Mouse (Mus musculus) heart, embryonic 14.5 days (tissue): Measurements from ENCODE around the gene Slc39a11. TPM values are rescaled to one million over a fixed set of nuclear protein-coding genes. Genes with fewer than 3 reads are reported as not detected.

ENCODE experiments used
- ATAC-seq: fragments of 200-750 bp; cut with Nextera tagmentation; 2 replicates; pipeline ENCODE4 v1.8.0; 2017; ENCODE audit warnings: low read depth, moderate TSS enrichment; ENCODE audit not compliant: insufficient number of reproducible peaks, insufficient read depth, low FRiP score
- H3K27ac ChIP-seq, 2 experiments: fragments of 200-500 bp in 1 of 2; fragments of 300-500 bp in 1 of 2; sonication (generic) in 1 of 2; replicated peaks in 1 of 2; 2 replicates each; pipeline ENCODE4 v1.5.1; 2012 to 2014; ENCODE audit warnings: low read depth in 2 of 2, low read length in 2 of 2, control low read depth in 1 of 2, mild to moderate bottlenecking in 1 of 2, mixed read lengths in 1 of 2; ENCODE audit not compliant: control insufficient read depth in 1 of 2, insufficient read depth in 1 of 2
- H3K27me3 ChIP-seq: fragments of 300-500 bp; sonication (generic); 2 replicates; pipeline ENCODE4 v1.6.1; 2014; ENCODE audit warnings: mild to moderate bottlenecking, low read length, control low read depth; ENCODE audit not compliant: control insufficient read depth, insufficient read depth
- H3K36me3 ChIP-seq: fragments of 300-500 bp; sonication (generic); 2 replicates; pipeline ENCODE4 v1.6.1; 2014; ENCODE audit warnings: mild to moderate bottlenecking, control low read depth, low read length, mixed read lengths; ENCODE audit not compliant: control insufficient read depth, insufficient read depth
- H3K4me1 ChIP-seq, 2 experiments: fragments of 200-500 bp in 1 of 2; fragments of 300-500 bp in 1 of 2; sonication (generic) in 1 of 2; 2 replicates each; pipeline ENCODE4 v1.6.1; 2012 to 2014; ENCODE audit warnings: low read length in 2 of 2, control low read depth in 1 of 2, mixed read lengths in 1 of 2; ENCODE audit not compliant: control insufficient read depth in 2 of 2, insufficient read depth in 2 of 2
- H3K4me2 ChIP-seq: fragments of 300-500 bp; sonication (generic); 2 replicates; pipeline ENCODE4 v1.6.1; 2014; ENCODE audit warnings: mild to moderate bottlenecking, low read length
- H3K4me3 ChIP-seq, 2 experiments: fragments of 200-500 bp in 1 of 2; fragments of 300-500 bp in 1 of 2; sonication (generic) in 1 of 2; 2 replicates each; pipeline ENCODE4 v1.5.1; 2012 to 2014; ENCODE audit warnings: low read length in 2 of 2, mild to moderate bottlenecking in 2 of 2, control low read depth in 1 of 2, low read depth in 1 of 2, moderate library complexity in 1 of 2; ENCODE audit not compliant: control insufficient read depth in 1 of 2, insufficient read depth in 1 of 2
- H3K9ac ChIP-seq: fragments of 300-500 bp; sonication (generic); 2 replicates; pipeline ENCODE4 v1.6.1; 2014; ENCODE audit warnings: mild to moderate bottlenecking, low read length
- H3K9me3 ChIP-seq: fragments of 300-500 bp; sonication (generic); 2 replicates; pipeline ENCODE4 v1.6.1; 2016; ENCODE audit warnings: low read length, control low read depth; ENCODE audit not compliant: control insufficient read depth
- WGBS: fragments of 180-500 bp; shearing (Covaris S2); extraction: QIAGEN DNeasy Blood & Tissue Kit; methylation state at CpG from one replicate; pipeline ENCODE4 v1.1.7; 2014; 5-methylcytosine and 5-hydroxymethylcytosine counted together
- polyA plus RNA-seq: library from polyadenylated mRNA; unstranded; fragments of >200 nt; fragmentation: Nextera tagmentation; extraction: Ambion mirVana; gene quantifications from 2 replicates; pipeline ENCODE4 v1.2.1, GENCODE M21; 2014

The Slc39a11 gene
- polyA plus RNA-seq, 1 experiment from 2014 or later, result 13.6 TPM

- no peak overlapping the region for H3K4me3 ChIP-seq
- H3K9ac ChIP-seq, result no peak overlapping the region
- ATAC-seq, result no peak
- H3K36me3 ChIP-seq, result no peaks in the 10 kb centered on the region
- no peaks in the 10 kb centered on the region; the same call in 1 of the 2 replicates for H3K27me3 ChIP-seq
- H3K4me1 ChIP-seq, result peaks cover 0 to 3% of the 10 kb centered on the region in 2 experiments; a peak in 1 of 4 replicates
- no peak overlapping the region for H3K27ac ChIP-seq
- H3K9me3 ChIP-seq, result no peaks in the 10 kb centered on the region
- WGBS, result 83% methylated on average over 12 of the region's 12 CpGs
- no peak overlapping the region for H3K4me2 ChIP-seq
These were observed 144.2 kb downstream of the Slc39a11 start for GRCm38 (mm10) chr11:113505551-113506160.

- Histone ChIP-seq H3K27ac (no peak overlapping the region), H3K4me1 (peaks cover 0 to 3% of the 10 kb centered on the region in 2 experiments; a peak in 1 of 4 replicates), H3K9me3 (no peaks in the 10 kb centered on the region), H3K4me3 (no peak overlapping the region), H3K27me3 (no peaks in the 10 kb centered on the region; the same call in 1 of the 2 replicates), H3K9ac (no peak overlapping the region), H3K4me2 (no peak overlapping the region), H3K36me3 (no peaks in the 10 kb centered on the region)
- 61% methylated on average over 11 of the region's 11 CpGs for WGBS
- ATAC-seq, result no peak
These were observed 145.3 kb downstream of the Slc39a11 start for GRCm38 (mm10) chr11:113504459-113505062.

GRCm38 (mm10) chr11:113502968-113503367 lies 146.9 kb downstream of the Slc39a11 start:
- Histone ChIP-seq H3K4me2 (no peak overlapping the region), H3K4me1 (no peaks in the 10 kb centered on the region; a peak in 1 of 4 replicates), H3K27me3 (no peaks in the 10 kb centered on the region; the same call in 1 of the 2 replicates), H3K9me3 (no peaks in the 10 kb centered on the region), H3K36me3 (no peaks in the 10 kb centered on the region), H3K9ac (no peak overlapping the region), H3K4me3 (no peak overlapping the region), H3K27ac (no peak overlapping the region)
- 64% methylated on average over 6 of the region's 6 CpGs for WGBS
- ATAC-seq, result no peak

GRCm38 (mm10) chr11:113500631-113501305 lies 149.1 kb downstream of the Slc39a11 start:
- Histone ChIP-seq H3K27ac (no peak overlapping the region), H3K9ac (no peak overlapping the region), H3K27me3 (no peaks in the 10 kb centered on the region; the same call in 1 of the 2 replicates), H3K4me3 (no peak overlapping the region), H3K4me1 (no peaks in the 10 kb centered on the region; a peak in 1 of 4 replicates), H3K9me3 (no peaks in the 10 kb centered on the region), H3K4me2 (no peak overlapping the region), H3K36me3 (no peaks in the 10 kb centered on the region)
- no peak for ATAC-seq
- 64% methylated on average over 20 of the region's 20 CpGs for WGBS

- Histone ChIP-seq H3K36me3 (no peaks in the 10 kb centered on the region), H3K27me3 (no peaks in the 10 kb centered on the region; the same call in 1 of the 2 replicates), H3K9ac (no peak overlapping the region), H3K4me3 (no peak overlapping the region), H3K4me1 (no peaks in the 10 kb centered on the region; a peak in 1 of 4 replicates), H3K9me3 (no peaks in the 10 kb centered on the region), H3K27ac (no peak overlapping the region), H3K4me2 (no peak overlapping the region)
- ATAC-seq, result no peak
- 56% methylated on average over 9 of the region's 9 CpGs for WGBS
These were observed 151.0 kb downstream of the Slc39a11 start for GRCm38 (mm10) chr11:113498889-113499288.

GRCm38 (mm10) chr11:113494021-113494546 lies 155.8 kb downstream of the Slc39a11 start:
- no peak for ATAC-seq
- Histone ChIP-seq H3K9me3 (no peaks in the 10 kb centered on the region), H3K27ac (no peak overlapping the region), H3K4me3 (no peak overlapping the region), H3K27me3 (no peaks in the 10 kb centered on the region), H3K36me3 (no peaks in the 10 kb centered on the region), H3K9ac (no peak overlapping the region), H3K4me2 (no peak overlapping the region), H3K4me1 (peaks cover 3 to 4% of the 10 kb centered on the region in 2 experiments; a peak in 3 of 4 replicates)
- WGBS, result 84% methylated on average over 12 of the region's 12 CpGs

GRCm38 (mm10) chr11:113490530-113491520 lies 159.1 kb downstream of the Slc39a11 start:
- peaks cover 13 to 16% of the 10 kb centered on the region in 2 experiments for H3K4me1 ChIP-seq
- no peak overlapping the region for H3K4me3 ChIP-seq
- ATAC-seq, result no peak
- H3K9me3 ChIP-seq, result no peaks in the 10 kb centered on the region
- H3K4me2 ChIP-seq, result no peak overlapping the region
- H3K27ac ChIP-seq, result no peak overlapping the region
- 56% methylated on average over 20 of the region's 20 CpGs for WGBS
- H3K36me3 ChIP-seq, result no peaks in the 10 kb centered on the region
- H3K27me3 ChIP-seq, result no peaks in the 10 kb centered on the region
- no peak overlapping the region for H3K9ac ChIP-seq
